Mouse (Mus musculus) thymus, postnatal 0 days (tissue): Measurements from ENCODE around the gene Ercc4. TPM values are rescaled to one million over a fixed set of nuclear protein-coding genes. Genes with fewer than 3 reads are reported as not detected.
A peak's percentile ranks its signal among the peaks of the same experiment; 100 is the strongest.

Source experiments
- DNase-seq: peaks from one replicate; pipeline ENCODE4 v3.0.0-alpha.2; 2015; ENCODE audit warnings: low spot score
- polyA plus RNA-seq: library from polyadenylated mRNA; unstranded; fragments of >200 nt; fragmentation: Nextera tagmentation; extraction: Ambion mirVana; gene quantifications from 2 replicates; pipeline ENCODE4 v1.2.1, GENCODE M21; 2015

The Ercc4 gene
- polyA plus RNA-seq, 1 experiment from 2014 or later = 15.0 TPM

GRCm38 (mm10) chr16:13147810-13148555 lies 38.5 kb downstream of the Ercc4 start:
- DNase-seq = no peak

- DNase-seq = no peak
Observed at GRCm38 (mm10) chr16:13149950-13150349, 40.5 kb downstream of the Ercc4 start.

- DNase-seq = no peak
Observed at GRCm38 (mm10) chr16:13150790-13151189, 41.3 kb downstream of the Ercc4 start.

GRCm38 (mm10) chr16:13152475-13152874 lies 43.0 kb downstream of the Ercc4 start:
- DNase-seq = no peak

- DNase-seq = no peak
Observed at GRCm38 (mm10) chr16:13153215-13153614, 43.7 kb downstream of the Ercc4 start.

- no peak for DNase-seq
Observed at GRCm38 (mm10) chr16:13154352-13154751, 44.9 kb downstream of the Ercc4 start.

- no peak for DNase-seq
Observed at GRCm38 (mm10) chr16:13157314-13157713, 47.8 kb downstream of the Ercc4 start.

- no peak for DNase-seq
Observed at GRCm38 (mm10) chr16:13158153-13158670, 48.7 kb downstream of the Ercc4 start.

GRCm38 (mm10) chr16:13158906-13159889 lies 49.7 kb downstream of the Ercc4 start:
- DNase-seq = peak; percentile 36

- DNase-seq = peak; percentile 87
Observed at GRCm38 (mm10) chr16:13159927-13160644, 50.6 kb downstream of the Ercc4 start.

- DNase-seq = no peak
Observed at GRCm38 (mm10) chr16:13161516-13161915, 52.0 kb downstream of the Ercc4 start.

GRCm38 (mm10) chr16:13167731-13168130 lies 58.2 kb downstream of the Ercc4 start:
- DNase-seq = no peak

GRCm38 (mm10) chr16:13173055-13173742 lies 63.7 kb downstream of the Ercc4 start:
- no peak for DNase-seq

GRCm38 (mm10) chr16:13182526-13182925 lies 73.0 kb downstream of the Ercc4 start:
- DNase-seq = no peak

- DNase-seq = no peak
Observed at GRCm38 (mm10) chr16:13183182-13183742, 73.8 kb downstream of the Ercc4 start.

- DNase-seq = no peak
Observed at GRCm38 (mm10) chr16:13184381-13184780, 74.9 kb downstream of the Ercc4 start.

- DNase-seq = no peak
Observed at GRCm38 (mm10) chr16:13189430-13190107, 80.1 kb downstream of the Ercc4 start.

GRCm38 (mm10) chr16:13190471-13190870 lies 81.0 kb downstream of the Ercc4 start:
- no peak for DNase-seq

- no peak for DNase-seq
Observed at GRCm38 (mm10) chr16:13191166-13191565, 81.7 kb downstream of the Ercc4 start.

GRCm38 (mm10) chr16:13193663-13194071 lies 84.2 kb downstream of the Ercc4 start:
- no peak for DNase-seq
